Mouse (Mus musculus) hindbrain, embryonic 14.5 days (tissue): ENCODE measurements around the gene Gm10282. TPM values are rescaled to one million over a fixed set of nuclear protein-coding genes. Genes with fewer than 3 reads are reported as not detected.

Experiments
- ATAC-seq: fragments of 200-750 bp; cut with Nextera tagmentation; 2 replicates; pipeline ENCODE4 v1.8.0; 2017; ENCODE audit warnings: moderate number of reproducible peaks, mild to moderate bottlenecking, moderate TSS enrichment, moderate library complexity; ENCODE audit not compliant: low FRiP score
- DNase-seq: peaks from one replicate; pipeline ENCODE4 v3.0.0-alpha.2; 2015; ENCODE audit warnings: low spot score
- H3K27ac ChIP-seq: fragments of 300-500 bp; sonication (generic); 2 replicates; pipeline ENCODE4 v1.5.1; 2014; ENCODE audit warnings: mild to moderate bottlenecking, moderate library complexity
- H3K27me3 ChIP-seq: fragments of 300-500 bp; sonication (generic); 2 replicates; pipeline ENCODE4 v1.6.1; 2014; ENCODE audit warnings: mild to moderate bottlenecking, low read length, mixed read lengths; ENCODE audit not compliant: control insufficient read depth, insufficient read depth
- H3K36me3 ChIP-seq: fragments of 300-500 bp; sonication (generic); replicated peaks from 2 replicates; pipeline ENCODE4 v1.6.1; 2014; ENCODE audit not compliant: control insufficient read depth, insufficient read depth
- H3K4me1 ChIP-seq: fragments of 300-500 bp; sonication (generic); replicated peaks from 2 replicates; pipeline ENCODE4 v1.6.1; 2014; ENCODE audit warnings: antibody characterized with exemption, low read length, mixed read lengths; ENCODE audit not compliant: control insufficient read depth, insufficient read depth
- H3K4me2 ChIP-seq: fragments of 300-500 bp; sonication (generic); replicated peaks from 2 replicates; pipeline ENCODE4 v1.6.1; 2014; ENCODE audit warnings: mild to moderate bottlenecking, moderate library complexity
- H3K4me3 ChIP-seq: fragments of 300-500 bp; sonication (generic); replicated peaks from 2 replicates; pipeline ENCODE4 v1.5.1; 2014; ENCODE audit warnings: mild to moderate bottlenecking, low read length
- H3K9ac ChIP-seq: fragments of 300-500 bp; sonication (generic); 2 replicates; pipeline ENCODE4 v1.6.1; 2014
- H3K9me3 ChIP-seq: fragments of 300-500 bp; sonication (generic); 2 replicates; pipeline ENCODE4 v1.6.1; 2016; ENCODE audit warnings: low read length; ENCODE audit not compliant: control insufficient read depth
- WGBS: fragments of 180-500 bp; shearing (Covaris S2); extraction: QIAGEN DNeasy Blood & Tissue Kit; methylation state at CpG from one replicate; pipeline ENCODE4 v1.1.7; 2014; 5-methylcytosine and 5-hydroxymethylcytosine counted together
- polyA plus RNA-seq: library from polyadenylated mRNA; unstranded; fragments of >200 nt; fragmentation: Nextera tagmentation; extraction: Ambion mirVana; gene quantifications from 2 replicates; pipeline ENCODE4 v1.2.1, GENCODE M21; 2014

Gene Gm10282
- polyA plus RNA-seq: 13.1 and 14.3 TPM in 2 replicates

DNA sequence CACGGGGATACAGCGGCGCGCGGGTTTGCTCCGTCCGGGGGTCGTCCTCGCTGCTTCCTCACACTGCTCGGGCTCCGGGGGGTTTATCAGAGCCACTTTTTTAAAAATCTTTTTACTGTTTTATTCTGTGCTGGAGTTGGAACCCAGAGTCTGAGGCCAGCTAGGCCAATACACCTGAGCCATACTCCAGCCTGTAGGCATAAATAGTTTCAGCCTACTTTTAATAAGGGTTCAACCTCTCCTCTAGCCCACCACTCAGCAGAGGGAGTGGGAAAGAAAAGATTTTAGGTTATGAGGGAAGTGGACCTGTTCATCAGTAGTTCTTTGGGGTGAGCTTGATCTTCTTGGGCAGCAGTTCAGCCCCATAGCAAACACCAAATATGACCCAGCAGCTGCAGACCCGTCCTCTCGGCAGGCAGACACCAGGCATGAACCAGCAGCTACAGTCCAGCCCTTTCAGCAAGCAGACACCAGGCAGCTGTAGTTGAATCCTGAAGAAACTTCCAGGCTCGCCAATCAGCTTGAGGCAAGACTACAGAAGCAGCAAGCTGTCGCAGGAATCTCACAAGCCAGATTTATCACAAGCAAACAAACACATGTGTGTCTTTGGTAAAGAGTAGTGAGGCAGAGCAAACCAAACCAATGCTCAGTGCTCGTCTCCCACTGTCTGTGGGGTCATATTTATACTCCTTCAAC lies at the start of gene Gm10282:
Gm10282 (minus strand) TSS at position 51 of the 696 bp plus-strand sequence.
- no peaks in the 10 kb centered on the region for H3K36me3 ChIP-seq
- H3K9ac ChIP-seq: no peak within 1 kb of the TSS
- H3K27me3 ChIP-seq: no peaks in the 10 kb centered on the region
- no peak within 1 kb of the TSS for H3K27ac ChIP-seq
- no peak within 1 kb of the TSS for H3K4me3 ChIP-seq
- DNase-seq (no peak), ATAC-seq (no peak)
- H3K4me2 ChIP-seq: no peak within 1 kb of the TSS
- WGBS: 80% methylated on average over 11 of the region's 16 CpGs
- no peaks in the 10 kb centered on the region for H3K4me1 ChIP-seq
- H3K9me3 ChIP-seq: no peaks in the 10 kb centered on the region

- DNase-seq: no peak
- no peaks in the 10 kb centered on the region for H3K4me1 ChIP-seq
- H3K4me3 ChIP-seq: no peak overlapping the region
- peaks cover 74% of the 10 kb centered on the region for H3K36me3 ChIP-seq
- H3K9ac ChIP-seq: no peak overlapping the region
- no peak overlapping the region for H3K27ac ChIP-seq
- no peaks in the 10 kb centered on the region for H3K27me3 ChIP-seq
- WGBS: 82% methylated on average over 11 of the region's 11 CpGs
- no peaks in the 10 kb centered on the region for H3K9me3 ChIP-seq
- no peak for ATAC-seq
- H3K4me2 ChIP-seq: no peak overlapping the region
Observed at GRCm38 (mm10) chr8:72354272-72354671, 49.2 kb upstream of the Gm10282 start.

- ATAC-seq (no peak), DNase-seq (no peak)
- H3K36me3 ChIP-seq: peaks cover 68% of the 10 kb centered on the region
- no peak overlapping the region for H3K27ac ChIP-seq
- H3K9ac ChIP-seq: no peak overlapping the region
- no peak overlapping the region for H3K4me3 ChIP-seq
- no peak overlapping the region for H3K4me2 ChIP-seq
- H3K9me3 ChIP-seq: no peaks in the 10 kb centered on the region
- no peaks in the 10 kb centered on the region for H3K27me3 ChIP-seq
- 89% methylated on average over 7 of the region's 7 CpGs for WGBS
- H3K4me1 ChIP-seq: no peaks in the 10 kb centered on the region
Observed at GRCm38 (mm10) chr8:72353700-72354045, 48.6 kb upstream of the Gm10282 start.

DNA sequence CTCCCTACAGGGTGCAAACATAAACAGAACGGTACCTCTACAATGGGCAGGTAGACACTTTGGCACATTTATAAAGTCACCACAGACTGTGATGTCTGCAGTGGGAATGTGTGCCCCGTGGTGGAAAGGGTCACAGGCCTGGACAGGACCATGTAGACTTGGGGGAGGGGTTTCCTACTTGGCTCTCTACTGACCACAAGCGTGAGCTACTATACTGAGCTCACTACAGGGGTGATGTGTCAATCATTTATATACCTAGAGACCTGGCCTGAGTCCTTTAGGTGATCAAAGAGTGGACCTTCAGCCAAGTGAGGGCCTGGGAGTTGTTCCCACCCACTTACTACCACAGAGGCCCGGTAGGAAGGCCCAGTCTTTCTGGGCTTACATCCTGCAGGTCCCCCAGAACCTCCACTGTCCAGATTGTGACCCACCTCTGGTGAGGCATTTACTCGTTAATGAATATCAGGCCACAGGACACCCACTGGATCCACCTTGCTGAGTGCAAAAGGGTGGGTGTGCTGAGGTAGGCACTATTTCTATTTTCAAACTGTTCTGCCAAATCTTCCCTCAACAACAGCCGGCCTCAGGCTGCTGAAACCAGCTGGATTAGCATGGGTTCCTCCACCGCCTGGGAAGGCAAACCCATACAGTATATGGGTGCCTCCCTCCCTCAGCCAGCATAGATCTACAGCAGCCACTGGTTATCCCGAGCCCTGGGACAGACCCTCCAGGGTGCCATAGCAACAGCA lies 48.1 kb upstream of the Gm10282 start:
- Histone ChIP-seq H3K36me3 (peaks cover 64% of the 10 kb centered on the region), H3K4me2 (no peak overlapping the region), H3K4me1 (no peaks in the 10 kb centered on the region), H3K27me3 (no peaks in the 10 kb centered on the region), H3K4me3 (no peak overlapping the region), H3K9me3 (no peaks in the 10 kb centered on the region), H3K27ac (no peak overlapping the region), H3K9ac (no peak overlapping the region)
- DNase-seq (no peak), ATAC-seq (no peak)
- WGBS: 84% methylated on average over 8 of the region's 8 CpGs

DNA sequence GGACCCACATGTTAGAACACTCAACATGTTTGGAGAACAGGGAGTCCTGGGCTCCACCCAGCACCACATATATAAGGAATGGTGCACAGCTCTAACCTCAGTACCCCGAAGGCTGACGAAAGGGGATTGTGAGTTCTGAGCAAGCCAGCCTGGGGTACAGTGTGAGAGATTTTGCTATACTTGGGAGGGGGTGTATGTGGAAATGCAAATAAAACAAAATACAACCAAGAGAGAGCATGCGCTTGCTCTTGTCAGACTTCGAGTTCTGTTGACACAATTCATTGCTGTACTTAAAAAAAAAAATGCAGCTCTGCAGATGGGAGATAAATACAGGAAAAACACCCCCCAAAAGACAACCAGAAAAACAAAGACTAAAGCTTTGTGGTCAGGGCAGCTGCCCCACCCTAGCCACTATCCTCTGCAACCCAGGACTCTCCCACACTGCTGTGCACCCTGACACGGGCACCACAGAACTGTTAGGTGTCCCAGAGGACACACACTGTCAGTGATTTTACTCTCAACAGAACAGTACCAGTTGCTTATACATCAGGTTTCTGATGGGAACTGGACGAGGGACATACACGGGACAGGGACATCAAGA lies 46.4 kb upstream of the Gm10282 start:
- 90% methylated on average over 7 of the region's 7 CpGs for WGBS
- H3K27ac ChIP-seq: no peak overlapping the region
- no peaks in the 10 kb centered on the region for H3K9me3 ChIP-seq
- H3K4me1 ChIP-seq: no peaks in the 10 kb centered on the region
- no peak for DNase-seq
- no peaks in the 10 kb centered on the region for H3K27me3 ChIP-seq
- H3K4me2 ChIP-seq: no peak overlapping the region
- H3K4me3 ChIP-seq: no peak overlapping the region
- H3K36me3 ChIP-seq: peaks cover 60% of the 10 kb centered on the region
- no peak for ATAC-seq
- H3K9ac ChIP-seq: no peak overlapping the region

DNA sequence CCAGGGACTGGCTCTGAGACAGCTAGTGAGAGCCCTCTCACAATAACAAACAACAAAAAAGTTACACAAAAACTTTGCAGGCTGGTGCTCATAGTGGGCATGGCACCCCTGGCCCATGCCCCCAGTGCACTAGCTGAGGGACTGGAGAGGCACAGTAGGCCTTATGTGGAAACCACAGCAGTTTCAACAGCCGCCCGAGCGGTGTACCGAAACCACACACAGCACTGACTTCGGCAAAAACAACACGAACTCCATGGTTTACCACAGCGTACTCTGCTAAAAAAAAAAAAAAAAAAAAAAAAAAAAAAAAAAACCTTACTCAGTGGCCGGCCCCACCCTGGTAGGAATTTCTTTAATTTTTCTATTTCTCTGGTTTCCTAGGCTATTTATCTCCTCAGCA lies 45.7 kb upstream of the Gm10282 start:
- 93% methylated on average over 8 of the region's 8 CpGs for WGBS
- no peak for ATAC-seq
- Histone ChIP-seq H3K4me3 (no peak overlapping the region), H3K4me2 (no peak overlapping the region), H3K9me3 (no peaks in the 10 kb centered on the region), H3K9ac (no peak overlapping the region), H3K36me3 (peaks cover 60% of the 10 kb centered on the region), H3K27ac (no peak overlapping the region), H3K27me3 (no peaks in the 10 kb centered on the region), H3K4me1 (no peaks in the 10 kb centered on the region)
- DNase-seq: no peak

- 95% methylated on average over 9 of the region's 9 CpGs for WGBS
- ATAC-seq: no peak
- peaks cover 59% of the 10 kb centered on the region for H3K36me3 ChIP-seq
Observed at GRCm38 (mm10) chr8:72349838-72350237, 44.8 kb upstream of the Gm10282 start.

DNA sequence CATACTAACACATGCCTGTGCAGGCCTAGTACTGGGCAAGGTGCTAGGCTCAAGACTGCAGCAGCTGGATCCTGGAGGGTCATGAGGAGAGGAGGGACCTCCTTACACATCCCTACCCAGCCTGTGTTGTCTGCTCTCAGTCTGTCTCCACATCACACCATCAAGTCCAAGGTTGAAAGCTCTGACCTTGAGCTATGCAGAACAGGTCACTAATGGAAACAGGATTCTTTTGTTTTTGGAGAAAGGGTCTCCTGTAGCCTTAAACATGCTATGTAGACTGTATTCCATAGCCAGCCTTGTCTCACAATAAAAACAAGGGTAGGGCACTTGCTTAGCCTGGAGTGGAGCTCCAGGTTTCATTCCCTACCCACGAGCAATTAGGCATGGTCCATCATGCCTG lies 43.9 kb upstream of the Gm10282 start:
- H3K27me3 ChIP-seq: no peaks in the 10 kb centered on the region
- 86% methylated on average over 1 of the region's 1 CpGs for whole genome bisulfite sequencing
- no peak for ATAC-seq
- H3K27ac ChIP-seq: no peak overlapping the region
- no peak overlapping the region for H3K9ac ChIP-seq
- no peak for DNase-seq
- no peak overlapping the region for H3K4me3 ChIP-seq
- H3K4me1 ChIP-seq: no peaks in the 10 kb centered on the region
- no peak overlapping the region for H3K4me2 ChIP-seq
- H3K9me3 ChIP-seq: no peaks in the 10 kb centered on the region
- peaks cover 58% of the 10 kb centered on the region for H3K36me3 ChIP-seq

More at GRCm38 (mm10) chr8:72349838-72350237, 44.8 kb upstream of the Gm10282 start:
- no peak for DNase-seq
- Histone ChIP-seq H3K27me3 (no peaks in the 10 kb centered on the region), H3K4me3 (no peak overlapping the region), H3K27ac (no peak overlapping the region), H3K9ac (no peak overlapping the region), H3K9me3 (no peaks in the 10 kb centered on the region), H3K4me1 (no peaks in the 10 kb centered on the region), H3K4me2 (no peak overlapping the region)

DNA sequence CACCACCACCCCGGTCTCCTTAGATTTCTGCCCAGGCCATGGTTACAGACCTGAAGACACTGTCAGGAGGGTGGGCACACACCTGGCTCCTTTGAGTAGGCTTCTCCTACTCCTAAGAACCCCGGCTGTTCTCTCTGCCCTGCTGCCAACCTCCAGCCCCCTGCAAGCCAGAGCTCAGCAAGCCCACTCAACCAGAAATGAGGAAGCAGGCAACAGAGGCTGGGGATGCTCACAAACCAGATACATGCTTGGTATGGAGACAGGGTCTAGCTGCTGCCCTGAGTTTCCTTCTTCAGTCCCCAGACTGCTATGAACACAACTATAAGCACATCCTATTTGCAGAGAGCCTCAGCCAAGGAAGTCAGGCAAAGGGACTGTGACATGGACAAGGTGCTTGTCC lies 43.1 kb upstream of the Gm10282 start:
- Histone ChIP-seq H3K9ac (no peak overlapping the region), H3K4me1 (no peaks in the 10 kb centered on the region), H3K27me3 (no peaks in the 10 kb centered on the region), H3K27ac (no peak overlapping the region), H3K4me3 (no peak overlapping the region), H3K4me2 (no peak overlapping the region), H3K9me3 (no peaks in the 10 kb centered on the region), H3K36me3 (peaks cover 59% of the 10 kb centered on the region)
- no peak for ATAC-seq
- no peak for DNase-seq
- WGBS: 98% methylated on average over 2 of the region's 2 CpGs
